Mouse (Mus musculus): ENCODE data around the gene Aldh16a1. TPM values are rescaled to one million over a fixed set of nuclear protein-coding genes. Genes with fewer than 3 reads are reported as not detected.
"Not testable (repeated sequence)": the region's sequence is repeated elsewhere in the genome, so short reads cannot be mapped to it uniquely, and the experiment has no call there.

The Aldh16a1 gene
- polyA plus RNA-seq, 1 experiment from 2014 or later, result 19.6 TPM

DNA sequence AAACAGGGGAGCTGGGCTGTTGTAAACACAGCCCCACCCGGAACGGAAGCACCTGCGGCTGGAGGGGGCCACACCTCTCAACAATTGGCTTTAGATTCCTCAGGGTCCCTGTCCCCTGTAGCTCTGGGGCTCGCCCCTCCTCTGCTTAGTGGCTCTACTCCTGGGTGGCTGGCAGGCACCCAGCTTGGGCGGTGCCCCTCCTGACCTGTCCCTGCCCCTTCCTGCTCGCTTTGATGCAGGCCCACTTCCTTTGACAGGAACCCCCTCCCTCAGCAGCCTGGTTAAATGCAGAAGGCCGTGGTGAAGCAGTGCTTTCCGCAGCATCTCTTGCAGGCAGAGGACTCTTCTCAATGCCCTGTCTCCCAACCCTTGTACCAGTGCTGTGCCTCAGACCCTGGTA lies 33.0 kb downstream of the Aldh16a1 start:
- H3K4me2 ChIP-seq, result no peak overlapping the region
- H3K27me3 ChIP-seq, result no peaks in the 10 kb centered on the region
- ATAC-seq (ENCODE audit: low read depth), result no peak
- peaks cover 73% of the 10 kb centered on the region for H3K36me3 ChIP-seq
- H3K4me3 ChIP-seq, result no peak overlapping the region
- WGBS, result 71% methylated on average over 8 of the region's 8 CpGs
- no peak overlapping the region; the same call in 1 of the 2 replicates for H3K27ac ChIP-seq (replicated peaks)
- H3K9me3 ChIP-seq, result no peaks in the 10 kb centered on the region
- peaks cover 43% of the 10 kb centered on the region for H3K4me1 ChIP-seq (replicated peaks)
- H3K9ac ChIP-seq, result no peak overlapping the region; the same call in 1 of the 2 replicates

DNA sequence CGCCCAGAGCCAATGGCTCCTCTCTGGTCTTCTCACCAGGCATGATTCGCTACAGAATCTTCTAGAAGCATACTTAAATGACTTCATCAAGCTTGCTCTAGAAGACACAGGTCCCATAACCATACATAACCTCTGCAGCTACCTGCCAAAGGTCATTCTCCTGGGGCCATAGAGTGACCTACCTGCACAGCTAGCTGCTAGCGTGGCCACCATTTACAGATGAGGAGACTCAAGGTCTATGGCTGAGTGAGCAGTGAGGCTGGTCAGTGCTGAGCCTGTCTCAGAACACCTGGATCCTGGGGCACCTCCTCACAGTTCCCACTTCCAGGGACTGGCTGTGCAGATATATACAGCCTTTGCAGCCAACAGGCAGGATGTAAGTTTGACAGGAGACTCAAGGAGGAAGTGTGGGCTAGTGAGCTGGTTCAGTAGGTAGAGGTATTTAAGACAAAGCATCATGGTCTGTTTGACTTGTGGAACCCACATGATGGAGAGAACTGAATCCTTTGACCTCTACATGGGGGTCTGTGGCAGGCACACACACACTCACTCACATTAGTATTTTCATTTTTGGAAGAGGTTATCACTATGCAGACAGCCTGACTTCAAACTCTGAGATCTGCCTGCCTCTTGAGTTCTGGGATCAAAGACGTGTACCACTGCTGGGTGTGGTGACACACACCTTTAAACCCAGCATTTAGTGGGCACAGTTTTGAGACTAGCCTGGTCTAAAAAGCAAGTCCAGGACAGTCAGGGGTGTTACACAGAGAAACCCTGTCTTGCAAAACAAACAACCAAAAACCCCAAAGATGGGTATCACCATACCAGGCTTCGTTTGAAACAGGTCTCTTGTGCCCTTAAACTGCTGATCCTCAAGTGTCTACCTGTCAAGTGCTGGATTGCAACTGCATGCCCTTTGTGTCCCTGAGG lies 34.3 kb downstream of the Aldh16a1 start:
- H3K27me3 ChIP-seq, result no peaks in the 10 kb centered on the region
- ATAC-seq (ENCODE audit: low read depth), result no peak
- peaks cover 59% of the 10 kb centered on the region for H3K36me3 ChIP-seq
- no peak overlapping the region for H3K9ac ChIP-seq
- 79% methylated on average over 5 of the region's 5 CpGs for WGBS
- no peak overlapping the region for H3K4me2 ChIP-seq
- H3K4me1 ChIP-seq (replicated peaks), result peaks cover 29% of the 10 kb centered on the region
- no peaks in the 10 kb centered on the region for H3K9me3 ChIP-seq
- no peak overlapping the region for H3K27ac ChIP-seq (replicated peaks)
- no peak overlapping the region for H3K4me3 ChIP-seq

DNA sequence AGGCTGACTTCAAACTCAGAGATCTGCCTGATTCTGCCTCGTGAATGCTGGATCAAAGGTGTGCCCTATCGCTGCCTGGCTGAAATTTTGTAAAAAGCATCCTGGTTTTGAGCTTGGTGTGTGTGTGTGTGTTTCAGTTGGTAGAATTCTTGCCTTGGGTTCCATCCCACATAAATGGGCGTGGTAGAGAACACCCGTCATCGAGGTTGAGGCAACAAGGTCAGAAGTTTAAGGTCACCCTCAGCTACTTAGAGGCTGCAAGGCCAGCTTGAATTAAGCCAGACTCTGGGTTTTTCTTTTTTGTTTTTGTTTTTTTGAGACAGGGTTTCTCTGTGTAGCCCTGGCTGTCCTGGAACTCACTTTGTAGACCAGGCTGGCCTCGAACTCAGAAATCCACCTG lies 36.0 kb downstream of the Aldh16a1 start:
- Histone ChIP-seq H3K4me3 (no peak overlapping the region), H3K36me3 (peaks cover 56% of the 10 kb centered on the region)
- WGBS, result 92% methylated on average over 6 of the region's 6 CpGs

DNA sequence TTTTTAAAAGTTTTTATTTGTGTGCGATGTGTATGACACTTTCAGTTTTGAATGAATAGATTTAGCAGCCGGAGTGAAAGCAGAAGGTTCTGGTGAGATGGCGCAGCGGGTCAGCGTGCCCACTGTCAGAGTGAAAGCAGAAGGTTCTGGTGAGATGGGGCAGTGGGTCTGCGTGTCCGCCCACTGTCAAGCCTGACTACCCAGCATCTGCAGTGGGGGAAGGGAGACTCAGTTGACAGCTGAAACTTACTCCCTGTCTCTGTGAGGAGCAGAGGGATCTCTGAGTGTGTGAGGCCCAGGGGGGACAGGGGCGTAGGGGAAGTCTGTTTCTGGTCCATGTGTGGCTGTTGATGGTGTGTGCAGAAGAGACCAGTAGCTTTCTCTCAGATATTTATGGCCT lies 36.8 kb downstream of the Aldh16a1 start:
- ATAC-seq (ENCODE audit: low read depth), result no peak
- Histone ChIP-seq H3K4me3 (no peak overlapping the region), H3K9me3 (no peaks in the 10 kb centered on the region), H3K27ac (replicated peaks) (no peak overlapping the region), H3K4me2 (no peak overlapping the region), H3K9ac (no peak overlapping the region), H3K36me3 (peaks cover 49% of the 10 kb centered on the region), H3K4me1 (replicated peaks) (peaks cover 14% of the 10 kb centered on the region), H3K27me3 (no peaks in the 10 kb centered on the region)
- WGBS, result 88% methylated on average over 8 of the region's 8 CpGs

More for the DNA sequence above, 36.0 kb downstream of the Aldh16a1 start:
- Histone ChIP-seq H3K4me2 (no peak overlapping the region), H3K9ac (no peak overlapping the region), H3K27ac (replicated peaks) (no peak overlapping the region), H3K9me3 (no peaks in the 10 kb centered on the region), H3K27me3 (no peaks in the 10 kb centered on the region), H3K4me1 (replicated peaks) (peaks cover 22% of the 10 kb centered on the region)
- no peak for ATAC-seq (ENCODE audit: low read depth)

DNA sequence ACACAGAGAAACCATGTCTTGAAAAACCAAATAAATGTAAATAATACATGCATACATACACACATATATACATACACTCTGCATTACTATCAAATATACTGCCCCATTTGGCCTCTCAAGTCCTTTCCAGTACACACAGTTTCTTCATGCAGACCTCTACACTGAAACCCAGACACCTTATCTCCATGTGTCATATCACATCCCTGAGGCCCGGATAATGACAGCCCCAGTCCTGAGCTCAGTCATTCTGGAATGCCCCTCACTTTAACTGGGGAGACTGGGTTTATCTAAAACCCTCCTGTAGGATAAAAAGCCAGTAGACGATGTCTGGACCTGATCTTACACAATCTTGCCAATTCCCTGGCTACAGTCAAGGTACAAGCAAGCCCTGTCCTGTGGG lies 40.9 kb downstream of the Aldh16a1 start:
- no peak overlapping the region for H3K9ac ChIP-seq
- no peak overlapping the region for H3K27ac ChIP-seq (replicated peaks)
- H3K4me1 ChIP-seq (replicated peaks), result no peaks in the 10 kb centered on the region
- no peak overlapping the region for H3K4me3 ChIP-seq
- H3K9me3 ChIP-seq, result no peaks in the 10 kb centered on the region
- no peak for ATAC-seq (ENCODE audit: low read depth)
- H3K27me3 ChIP-seq, result no peaks in the 10 kb centered on the region
- H3K36me3 ChIP-seq, result peaks cover 10% of the 10 kb centered on the region
- WGBS, result 89% methylated on average over 2 of the region's 2 CpGs
- no peak overlapping the region for H3K4me2 ChIP-seq

DNA sequence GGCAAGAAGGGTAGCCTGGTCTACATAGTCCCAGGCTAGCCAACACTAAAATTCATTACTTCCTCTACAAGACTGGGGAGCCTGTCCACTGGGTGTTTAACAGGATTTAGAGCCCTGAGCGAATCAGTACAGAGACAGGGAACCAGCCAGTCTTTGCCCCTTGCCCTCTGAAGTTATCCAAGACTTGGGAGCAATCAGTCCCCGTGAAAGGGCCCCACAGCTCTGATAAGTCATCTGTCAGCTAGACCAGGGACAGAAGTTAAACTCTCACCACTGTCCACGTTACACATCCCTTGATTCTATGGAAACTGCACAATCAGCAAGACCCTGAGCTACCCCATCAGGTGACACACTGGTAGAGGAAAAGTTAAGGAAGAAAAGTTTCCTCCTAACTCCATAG lies 41.9 kb downstream of the Aldh16a1 start:
- no peak overlapping the region for H3K4me3 ChIP-seq
- peaks cover under 1% of the 10 kb centered on the region for H3K36me3 ChIP-seq
- H3K4me1 ChIP-seq (replicated peaks), result no peaks in the 10 kb centered on the region
- WGBS, result 72% methylated on average over 3 of the region's 3 CpGs
- H3K27me3 ChIP-seq, result no peaks in the 10 kb centered on the region
- H3K9me3 ChIP-seq, result no peaks in the 10 kb centered on the region
- no peak overlapping the region for H3K9ac ChIP-seq
- H3K4me2 ChIP-seq, result no peak overlapping the region
- no peak overlapping the region for H3K27ac ChIP-seq (replicated peaks)
- ATAC-seq (ENCODE audit: low read depth), result no peak

DNA sequence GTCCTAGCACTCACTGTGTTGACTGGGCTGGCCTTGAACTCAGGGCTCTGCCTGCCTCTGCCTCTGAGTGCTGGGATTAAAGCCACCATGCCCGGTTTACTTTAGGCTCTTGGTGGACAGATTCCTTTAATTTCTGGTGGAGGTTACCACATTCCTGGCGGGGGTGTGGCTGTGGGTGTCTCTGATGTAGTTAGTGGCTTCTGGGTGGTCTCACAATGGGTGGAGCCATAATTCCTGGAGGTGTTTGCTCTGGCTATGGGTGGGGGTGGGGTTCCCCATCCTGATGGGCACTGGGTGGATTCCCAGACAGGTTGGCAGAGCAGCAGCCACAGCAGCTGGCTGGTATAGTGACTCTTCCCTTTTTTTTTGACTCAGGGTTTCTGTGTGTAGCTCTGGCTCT lies 42.4 kb downstream of the Aldh16a1 start:
- H3K27ac ChIP-seq (replicated peaks), result no peak overlapping the region
- no peak overlapping the region for H3K9ac ChIP-seq
- no peaks in the 10 kb centered on the region for H3K4me1 ChIP-seq (replicated peaks)
- no peaks in the 10 kb centered on the region for H3K36me3 ChIP-seq
- WGBS, result 66% methylated on average over 2 of the region's 2 CpGs
- no peak for ATAC-seq (ENCODE audit: low read depth)
- no peak overlapping the region for H3K4me2 ChIP-seq
- H3K27me3 ChIP-seq, result no peaks in the 10 kb centered on the region
- H3K9me3 ChIP-seq, result no peaks in the 10 kb centered on the region
- no peak overlapping the region for H3K4me3 ChIP-seq

DNA sequence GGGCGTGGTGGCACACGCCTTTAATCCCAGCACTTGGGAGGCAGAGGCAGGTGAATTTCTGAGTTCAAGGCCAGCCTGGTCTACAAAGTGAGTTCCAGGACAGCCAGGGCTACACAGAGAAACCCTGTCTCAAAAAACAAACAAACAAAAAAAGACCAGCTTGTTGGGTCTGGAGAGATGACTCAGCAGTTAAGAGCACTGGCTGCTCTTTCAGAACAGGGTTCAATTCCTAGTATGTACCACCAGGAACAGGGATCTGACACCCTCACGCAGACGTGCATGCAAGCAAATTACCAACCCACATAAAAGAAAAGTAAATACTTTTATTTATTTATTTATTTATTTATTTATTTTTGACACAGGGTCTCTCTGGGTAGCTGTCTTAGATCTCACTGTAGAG lies 44.3 kb downstream of the Aldh16a1 start:
- H3K36me3 ChIP-seq; H3K27me3 ChIP-seq; H3K27ac ChIP-seq (replicated peaks); ATAC-seq (ENCODE audit: low read depth); H3K9ac ChIP-seq; H3K4me1 ChIP-seq (replicated peaks); H3K4me3 ChIP-seq; H3K9me3 ChIP-seq; H3K4me2 ChIP-seq: not testable (repeated sequence)
- 96% methylated on average over 4 of the region's 4 CpGs for WGBS

DNA sequence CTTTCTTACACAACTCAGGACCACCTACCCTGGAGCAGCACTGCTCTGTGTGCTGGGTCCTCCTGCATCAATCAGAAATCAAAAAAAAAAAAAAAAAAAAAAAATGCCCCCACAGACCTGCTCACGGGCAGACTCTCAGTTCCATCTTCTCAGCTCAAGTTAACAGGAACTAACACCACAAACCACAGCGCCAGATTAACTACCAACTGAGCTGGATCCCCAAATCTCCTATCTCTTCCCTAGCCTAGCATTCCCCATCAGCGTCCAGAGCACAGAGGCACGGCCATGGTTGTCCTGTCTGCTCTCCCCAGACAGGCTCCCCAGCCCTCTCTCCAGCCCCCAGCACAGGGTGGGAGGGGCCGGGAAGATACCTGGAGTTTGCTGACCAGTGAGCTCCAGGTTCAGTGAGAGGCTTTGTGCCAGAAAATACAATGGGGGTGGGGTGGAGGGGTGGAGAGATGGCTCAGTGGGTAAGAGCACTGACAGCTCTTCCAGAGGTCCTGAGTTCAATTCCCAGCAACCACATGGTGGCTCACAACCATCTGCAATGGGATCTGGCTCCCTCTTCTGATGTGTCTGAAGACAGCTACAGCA lies 47.2 kb downstream of the Aldh16a1 start:
- Histone ChIP-seq H3K9me3 (no peaks in the 10 kb centered on the region), H3K4me3 (no peak overlapping the region), H3K27ac (replicated peaks) (no peak overlapping the region), H3K36me3 (no peaks in the 10 kb centered on the region), H3K4me1 (replicated peaks) (0 out of 2 replicates have a peak, but pooled peaks cover 6% of the 10 kb centered on the region), H3K27me3 (no peaks in the 10 kb centered on the region), H3K4me2 (no peak overlapping the region), H3K9ac (no peak overlapping the region)
- 59% methylated on average over 5 of the region's 5 CpGs for WGBS
- no peak for ATAC-seq (ENCODE audit: low read depth)

DNA sequence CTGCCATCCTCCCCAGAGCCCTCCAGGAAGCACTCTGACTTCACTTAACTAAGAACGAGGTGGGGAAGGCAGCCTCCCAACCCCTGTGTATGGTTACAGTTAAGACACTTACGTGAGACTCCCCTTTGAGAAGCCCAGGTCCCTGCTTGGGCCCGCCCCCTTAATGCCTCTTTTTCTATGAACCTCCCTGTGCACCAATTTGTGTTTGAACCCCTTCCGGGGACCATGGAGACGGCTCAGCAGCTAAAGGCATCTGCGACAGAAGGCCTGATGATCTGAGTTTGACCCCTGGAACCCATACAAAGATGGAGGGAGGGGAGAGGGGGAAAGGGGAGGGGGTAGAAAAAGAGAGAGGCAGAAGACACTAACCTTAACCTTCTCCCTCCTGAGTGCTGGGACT lies 47.9 kb downstream of the Aldh16a1 start:
- ATAC-seq (ENCODE audit: low read depth), result no peak
- H3K4me2 ChIP-seq, result no peak overlapping the region
- H3K36me3 ChIP-seq, result no peaks in the 10 kb centered on the region
- H3K27me3 ChIP-seq, result no peaks in the 10 kb centered on the region
- no peak overlapping the region for H3K4me3 ChIP-seq
- 21% methylated on average over 6 of the region's 6 CpGs for WGBS
- no peaks in the 10 kb centered on the region for H3K9me3 ChIP-seq
- 0 out of 2 replicates have a peak, but pooled peaks cover 6% of the 10 kb centered on the region for H3K4me1 ChIP-seq (replicated peaks)
- H3K27ac ChIP-seq (replicated peaks), result no peak overlapping the region
- no peak overlapping the region for H3K9ac ChIP-seq

DNA sequence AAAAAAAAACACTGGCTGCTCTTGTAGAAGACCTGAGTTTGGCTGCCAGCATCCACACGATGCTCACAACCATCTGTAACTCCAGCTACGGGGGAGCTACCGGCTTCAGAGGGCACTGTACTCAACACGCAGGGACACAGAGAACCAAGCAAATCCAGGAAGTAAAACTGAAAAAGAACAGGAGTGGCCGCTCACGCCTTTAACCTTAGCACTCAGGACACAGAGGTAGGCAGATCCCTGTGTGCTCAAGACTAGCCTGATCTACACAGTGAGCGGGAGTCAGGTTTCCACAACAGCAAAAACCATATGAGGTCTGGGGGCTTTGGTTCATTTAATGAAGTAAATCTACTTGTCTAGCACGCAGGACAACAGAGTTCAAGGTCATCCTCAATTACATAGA lies 48.9 kb downstream of the Aldh16a1 start:
- no peak overlapping the region for H3K4me3 ChIP-seq
- H3K4me2 ChIP-seq, result no peak overlapping the region
- H3K27me3 ChIP-seq, result no peaks in the 10 kb centered on the region
- no peak overlapping the region for H3K9ac ChIP-seq
- no peak overlapping the region for H3K27ac ChIP-seq (replicated peaks)
- H3K36me3 ChIP-seq, result no peaks in the 10 kb centered on the region
- 78% methylated on average over 8 of the region's 8 CpGs for WGBS
- H3K4me1 ChIP-seq (replicated peaks), result 0 out of 2 replicates have a peak, but pooled peaks cover 6% of the 10 kb centered on the region
- ATAC-seq (ENCODE audit: low read depth), result no peak
- H3K9me3 ChIP-seq, result no peaks in the 10 kb centered on the region

DNA sequence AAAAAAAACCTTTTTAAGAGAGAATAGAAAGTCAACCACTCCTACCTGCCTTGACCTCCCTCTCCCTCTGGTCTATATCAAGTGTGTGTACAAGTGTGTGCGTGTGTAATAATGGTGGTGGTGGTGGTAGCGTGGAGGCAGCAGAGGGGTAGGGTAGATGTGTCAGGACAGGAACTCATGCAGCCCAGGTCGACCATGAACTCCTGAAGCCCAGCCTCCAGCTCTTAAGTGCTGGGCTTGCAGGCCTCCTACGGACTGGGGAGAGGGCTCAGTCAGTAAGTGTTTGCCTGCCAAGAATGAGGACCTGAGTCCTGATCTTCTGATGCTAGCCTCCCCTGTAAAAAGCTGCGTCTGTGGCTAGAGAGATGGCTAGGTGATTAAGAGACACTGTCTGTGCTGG lies 49.4 kb downstream of the Aldh16a1 start:
- H3K4me3 ChIP-seq, result no peak overlapping the region

More for the DNA sequence above, 49.4 kb downstream of the Aldh16a1 start:
- Histone ChIP-seq H3K4me2 (no peak overlapping the region), H3K27ac (replicated peaks) (no peak overlapping the region), H3K9ac (no peak overlapping the region), H3K36me3 (no peaks in the 10 kb centered on the region), H3K4me1 (replicated peaks) (0 out of 2 replicates have a peak, but pooled peaks cover 6% of the 10 kb centered on the region), H3K9me3 (no peaks in the 10 kb centered on the region), H3K27me3 (no peaks in the 10 kb centered on the region)
- ATAC-seq (ENCODE audit: low read depth), result no peak
- 80% methylated on average over 5 of the region's 5 CpGs for WGBS

Data from neural tube, embryonic 13.5 days (tissue).